Mouse (Mus musculus) bone marrow macrophage, adult 2 months (primary cell): ENCODE data around the gene Comt. TPM values are rescaled to one million over a fixed set of nuclear protein-coding genes. Genes with fewer than 3 reads are reported as not detected.

ENCODE experiments used
- H3K27ac ChIP-seq: 2 replicates; pipeline ENCODE4 v1.5.1; 2012; ENCODE audit warnings: low read depth, low read length; ENCODE audit not compliant: insufficient read depth
- H3K4me1 ChIP-seq: 2 replicates; pipeline ENCODE4 v1.6.1; 2012; ENCODE audit warnings: low read length; ENCODE audit not compliant: control insufficient read depth, insufficient read depth
- H3K4me3 ChIP-seq: 2 replicates; pipeline ENCODE4 v1.5.1; 2012; ENCODE audit warnings: mild to moderate bottlenecking, low read length, moderate library complexity; ENCODE audit not compliant: insufficient read depth
- CTCF ChIP-seq: IDR thresholded peaks from 2 replicates; pipeline ENCODE4 v1.5.1; 2012; ENCODE audit warnings: low read depth, mild to moderate bottlenecking, low read length, moderate library complexity
- POLR2A ChIP-seq: IDR thresholded peaks from 2 replicates; pipeline ENCODE4 v1.6.1; 2012; ENCODE audit warnings: mild to moderate bottlenecking, low read depth, low read length, borderline replicate concordance
- polyA plus RNA-seq: library from polyadenylated mRNA; stranded (reverse); fragments of >200 nt; gene quantifications from 2 replicates; pipeline ENCODE4 v1.2.4, GENCODE M21; 2012; ENCODE audit not compliant: missing spikeins, insufficient read depth, insufficient read length

The Comt gene
- polyA plus RNA-seq, 1 experiment = 99.6 TPM

DNA sequence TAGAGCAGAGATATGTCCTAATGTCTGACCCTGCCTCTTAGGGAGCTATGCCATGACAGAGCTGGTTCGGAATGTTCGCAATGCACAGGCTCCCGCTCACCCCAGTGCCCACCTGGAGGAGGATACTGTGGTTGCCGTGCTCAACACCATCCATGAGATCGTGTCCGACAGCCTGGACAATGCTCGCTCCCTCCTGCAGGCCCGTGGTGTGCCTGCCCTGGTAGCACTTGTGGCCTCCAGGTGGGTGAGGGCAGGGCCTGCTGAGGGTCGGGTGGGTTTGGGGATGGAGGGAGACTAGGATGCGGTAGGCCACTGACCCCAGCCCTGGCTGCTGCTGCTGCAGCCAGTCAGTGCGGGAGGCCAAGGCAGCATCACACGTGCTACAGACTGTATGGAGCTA is 23.4 kb downstream of the Comt start:
- peaks cover 6% of the 10 kb centered on the region for H3K4me1 ChIP-seq
- no peak overlapping the region for H3K4me3 ChIP-seq
- TF ChIP-seq POLR2A = no peak
- H3K27ac ChIP-seq = no peak overlapping the region

DNA sequence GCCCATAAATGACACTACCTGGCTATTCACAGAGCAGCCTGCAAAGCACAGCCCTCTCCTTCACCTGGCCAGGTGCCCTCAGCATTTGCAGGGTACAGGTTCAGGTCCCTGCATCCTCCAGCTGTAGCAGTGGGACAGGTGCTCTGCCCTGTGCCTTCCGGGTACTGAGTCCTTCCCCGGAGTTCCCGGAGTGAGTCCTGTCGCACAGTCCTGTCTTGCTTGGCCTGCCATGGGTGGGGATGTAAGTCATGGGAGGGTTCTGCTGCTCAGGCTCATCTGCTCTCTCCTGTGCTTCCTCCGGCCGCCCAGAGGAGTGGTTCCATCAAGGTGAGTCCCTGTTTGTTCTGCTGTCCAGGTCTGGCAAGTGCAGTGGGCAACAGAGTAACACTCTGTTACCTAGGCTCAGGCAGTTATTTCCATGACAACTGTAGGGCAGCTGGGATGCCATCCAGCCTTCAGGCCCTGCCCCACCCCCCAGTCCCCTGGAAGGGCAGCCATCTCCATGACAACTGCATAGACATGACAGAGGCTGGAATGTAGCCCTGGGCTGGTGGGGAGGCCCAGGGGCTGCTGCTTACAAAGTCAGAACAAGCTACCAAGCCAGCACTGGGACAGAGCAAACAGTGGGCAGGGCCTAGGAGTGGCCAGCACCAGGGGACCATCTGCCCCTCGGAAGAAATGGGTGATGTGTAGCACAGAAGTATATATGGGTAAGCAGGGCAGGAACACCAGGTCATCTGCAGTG is 26.0 kb downstream of the Comt start:
- TF ChIP-seq CTCF = no peak
- TF ChIP-seq POLR2A = no peak

DNA sequence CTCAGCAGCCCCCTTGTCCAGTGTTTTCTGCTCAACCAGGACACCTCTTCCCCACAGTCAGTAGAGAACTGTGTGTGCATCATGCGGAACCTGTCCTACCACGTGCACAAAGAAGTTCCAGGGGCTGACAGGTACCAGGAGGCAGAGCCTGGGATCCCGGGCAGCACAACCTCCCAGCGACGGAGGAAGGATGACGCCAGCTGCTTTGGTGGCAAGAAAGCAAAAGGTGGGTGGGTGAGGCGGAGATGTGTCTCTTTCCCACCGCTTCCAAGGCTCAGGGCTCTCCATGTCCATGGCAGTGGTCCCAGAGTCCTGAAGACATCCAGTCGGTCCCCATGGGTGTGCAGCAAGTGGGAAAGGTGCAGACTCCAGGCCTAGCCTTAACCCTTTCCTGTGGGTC is 26.6 kb downstream of the Comt start:
- Histone ChIP-seq H3K27ac (no peak overlapping the region), H3K4me1 (peaks cover 9% of the 10 kb centered on the region), H3K4me3 (no peak overlapping the region)
- no peak for TF ChIP-seq POLR2A
- TF ChIP-seq CTCF = no peak

More for the DNA sequence above, 26.0 kb downstream of the Comt start:
- Histone ChIP-seq H3K4me3 (no peak overlapping the region), H3K27ac (no peak overlapping the region), H3K4me1 (peaks cover 7% of the 10 kb centered on the region)

DNA sequence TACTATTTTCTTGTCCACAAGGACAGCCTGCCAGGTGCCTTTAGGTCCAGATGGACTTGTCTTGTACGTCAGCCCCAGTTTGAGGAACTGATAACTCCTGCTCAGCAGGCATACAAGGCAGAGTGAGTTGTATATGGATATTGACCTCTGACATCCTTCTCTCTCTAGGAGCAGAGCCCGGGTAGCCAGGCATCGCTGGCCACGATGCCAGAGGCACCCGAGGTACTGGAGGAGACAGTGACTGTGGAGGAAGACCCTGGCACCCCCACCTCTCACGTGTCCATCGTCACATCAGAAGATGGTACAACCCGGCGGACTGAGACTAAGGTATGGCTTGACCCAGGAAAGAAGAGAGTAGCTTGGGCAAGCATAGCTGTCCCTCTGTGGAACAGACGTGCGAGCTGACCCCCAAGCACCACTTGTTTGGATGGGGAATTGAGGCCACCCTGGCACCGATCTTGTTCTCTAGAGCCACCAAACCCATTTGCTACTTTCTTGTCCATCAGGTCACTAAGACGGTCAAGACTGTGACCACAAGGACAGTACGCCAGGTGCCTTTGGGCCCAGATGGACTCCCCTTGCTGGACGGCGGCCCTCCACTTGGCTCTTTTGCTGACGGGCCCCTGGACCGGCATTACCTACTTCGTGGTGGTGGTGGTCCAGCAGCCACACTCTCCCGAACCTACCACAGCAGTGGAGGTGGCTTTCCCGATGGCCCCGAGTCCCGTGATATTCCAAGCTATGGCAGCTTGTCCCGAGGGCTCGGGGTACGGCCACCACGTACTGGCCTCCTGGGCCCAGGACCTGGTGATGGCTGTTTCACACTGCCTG is 29.6 kb downstream of the Comt start:
- Histone ChIP-seq H3K27ac (no peak overlapping the region), H3K4me1 (peaks cover 21% of the 10 kb centered on the region), H3K4me3 (no peak overlapping the region)
- TF ChIP-seq POLR2A = no peak
- no peak for TF ChIP-seq CTCF

DNA sequence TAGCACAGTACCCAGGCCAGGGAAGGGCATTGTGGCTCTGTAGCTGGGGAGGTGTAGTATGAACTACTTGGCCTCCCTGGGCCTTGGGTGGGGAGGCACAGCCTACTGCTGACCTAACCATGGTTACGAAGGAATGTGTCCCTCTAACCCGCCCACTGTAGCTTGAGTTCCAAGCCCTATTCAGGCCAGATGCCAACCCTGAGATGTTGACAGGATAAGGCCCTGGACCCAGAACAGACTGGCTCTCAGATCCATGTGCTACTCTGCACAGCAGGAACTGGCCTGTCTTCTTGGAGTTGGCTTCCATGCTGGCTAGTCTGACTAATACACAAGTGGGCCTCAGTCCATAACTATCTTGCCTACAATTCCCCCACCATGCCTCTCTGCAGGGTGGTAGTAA is 30.5 kb downstream of the Comt start:
- H3K4me1 ChIP-seq = peaks cover 21% of the 10 kb centered on the region
- no peak overlapping the region for H3K27ac ChIP-seq
- no peak for TF ChIP-seq POLR2A
- TF ChIP-seq CTCF = no peak
- H3K4me3 ChIP-seq = no peak overlapping the region

DNA sequence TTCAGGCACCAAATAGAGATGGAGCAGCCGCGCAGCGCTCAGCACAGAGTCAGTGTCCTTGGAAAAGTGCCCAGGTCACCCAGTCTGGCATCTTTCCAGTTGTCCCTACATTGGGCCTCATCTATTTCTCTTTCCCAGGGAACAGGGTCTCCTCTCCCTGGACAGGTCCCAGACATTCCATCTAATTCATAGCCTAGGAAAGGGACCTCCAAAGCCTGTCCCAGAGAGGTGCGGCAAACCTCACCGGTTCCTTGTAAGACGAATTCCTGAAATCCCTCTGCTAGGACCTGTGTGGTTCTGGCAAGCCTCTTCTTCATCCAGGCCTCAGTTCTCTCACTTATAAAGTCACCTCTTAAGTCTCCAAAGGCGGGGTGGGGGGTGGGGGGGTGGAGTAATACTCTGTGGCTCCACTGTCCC is 31.0 kb downstream of the Comt start:
- no peak overlapping the region for H3K4me3 ChIP-seq
- TF ChIP-seq POLR2A = no peak
- TF ChIP-seq CTCF = no peak
- H3K4me1 ChIP-seq = peaks cover 21% of the 10 kb centered on the region
- H3K27ac ChIP-seq = no peak overlapping the region

DNA sequence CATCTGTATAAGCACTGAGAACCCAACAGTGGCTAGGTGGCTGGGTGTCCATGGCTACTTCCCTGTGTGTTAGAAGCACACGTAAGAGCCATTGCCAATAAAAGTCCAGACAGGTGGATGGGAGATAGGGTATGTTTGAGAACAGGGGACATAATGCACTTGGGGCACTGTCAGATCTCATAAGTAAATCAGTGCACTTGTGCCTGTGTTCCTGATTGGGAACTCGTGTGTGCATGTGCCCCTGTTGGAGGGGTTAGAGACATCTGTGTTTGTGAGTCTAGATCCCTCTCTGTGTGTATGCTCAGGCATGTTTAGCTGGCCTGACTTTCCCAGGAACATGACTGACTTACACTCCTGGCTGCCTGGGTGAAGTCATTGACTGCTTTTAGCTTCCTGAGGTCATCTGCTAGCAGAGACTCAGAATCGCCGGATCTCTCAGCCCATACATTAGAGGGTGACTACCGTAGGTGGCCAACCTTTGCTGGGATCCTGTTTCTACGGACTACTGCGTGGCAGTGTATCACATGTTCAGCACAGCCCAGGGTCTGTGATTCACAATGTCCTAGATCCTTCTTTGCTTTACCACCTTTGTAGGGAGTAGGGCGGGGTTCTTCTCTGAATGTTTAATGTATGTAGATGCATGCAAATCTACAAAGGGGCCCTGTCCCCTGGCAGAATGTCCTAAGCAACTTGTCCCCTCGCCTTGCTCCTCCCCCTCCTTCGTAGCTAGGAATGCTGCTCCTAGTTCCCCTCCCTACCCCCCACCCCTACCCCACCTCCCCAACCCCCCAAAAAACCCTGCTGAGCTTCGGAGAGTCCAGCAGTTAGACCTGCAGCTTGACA is 31.7 kb downstream of the Comt start:
- H3K4me3 ChIP-seq = no peak overlapping the region
- H3K27ac ChIP-seq = no peak overlapping the region
- H3K4me1 ChIP-seq = peaks cover 21% of the 10 kb centered on the region
- no peak for TF ChIP-seq CTCF

DNA sequence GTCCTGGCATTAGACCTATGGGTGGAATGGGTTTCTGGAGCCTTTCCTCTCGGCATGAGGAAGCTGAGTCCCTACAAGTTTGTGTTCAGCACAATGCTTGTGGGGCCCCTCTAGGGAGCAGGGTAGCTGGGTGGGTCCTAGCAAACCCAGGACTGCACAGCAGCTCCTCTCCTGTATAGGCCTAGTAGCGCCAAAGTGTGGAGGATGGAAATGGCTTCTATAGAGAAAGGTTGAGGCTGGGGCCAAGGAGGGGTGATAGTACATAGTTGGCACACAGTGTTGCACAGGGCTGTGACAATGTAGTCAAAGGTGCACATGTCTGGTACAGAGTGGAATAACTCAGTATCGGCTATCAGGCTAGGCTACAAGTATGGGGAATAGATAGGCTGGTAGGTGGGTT is 32.6 kb downstream of the Comt start:
- Histone ChIP-seq H3K27ac (no peak overlapping the region), H3K4me3 (no peak overlapping the region), H3K4me1 (peaks cover 21% of the 10 kb centered on the region)
- TF ChIP-seq CTCF (no peak), POLR2A (no peak)

DNA sequence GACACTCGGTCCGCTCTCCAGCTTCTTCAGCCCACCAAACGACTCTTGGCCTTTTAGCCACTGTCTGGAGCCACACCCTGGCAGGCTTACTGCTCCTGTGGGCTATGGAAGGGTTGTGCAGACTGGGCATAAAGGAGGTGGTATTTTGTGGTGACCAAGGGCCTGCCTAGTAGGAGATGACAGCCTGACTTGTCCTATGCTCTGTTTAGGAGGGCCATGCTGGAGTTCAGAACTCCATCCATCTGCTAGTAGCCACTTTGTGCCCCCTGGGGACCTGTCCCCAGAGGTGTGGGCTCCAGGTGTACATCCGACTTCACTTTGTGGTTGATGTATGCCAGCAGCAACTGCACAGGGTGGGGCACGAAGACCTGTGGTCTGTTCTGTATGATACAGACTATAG is 33.1 kb downstream of the Comt start:
- Histone ChIP-seq H3K27ac (no peak overlapping the region), H3K4me1 (peaks cover 21% of the 10 kb centered on the region), H3K4me3 (no peak overlapping the region)
- TF ChIP-seq CTCF = no peak
- TF ChIP-seq POLR2A = no peak
